ENCODE assay signal across 8 mouse cellular contexts in the genomic region with DNA sequence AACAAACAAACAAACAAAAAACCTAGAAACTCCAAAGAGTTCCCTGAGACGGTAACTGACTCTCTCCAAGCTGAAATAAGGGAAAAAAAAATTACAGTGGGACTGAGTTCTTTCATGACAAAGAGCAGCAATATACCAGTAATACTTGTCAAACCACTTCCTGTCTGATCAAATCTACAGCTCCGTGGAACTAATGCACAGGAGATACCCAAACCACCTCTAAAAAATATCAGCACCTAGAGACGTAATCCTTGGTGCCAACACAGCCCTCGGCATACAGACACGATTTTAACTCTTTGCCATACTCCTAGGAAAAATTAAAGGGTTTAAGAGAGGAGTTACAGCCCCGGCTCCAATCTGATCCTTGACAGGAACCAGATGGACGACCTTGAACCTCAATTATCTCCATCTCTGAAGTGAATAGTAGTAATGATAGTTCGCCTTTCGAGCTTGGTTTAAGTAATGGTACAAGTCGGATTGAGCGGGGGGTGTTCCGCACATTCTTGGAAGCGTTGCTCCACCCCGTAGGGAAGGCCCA. TPM values are rescaled to one million over a fixed set of nuclear protein-coding genes. Genes with fewer than 3 reads are reported as not detected.
DNase-seq lines count a peak whose midpoint lies in the region; ATAC-seq and TF ChIP-seq lines count a peak whose summit lies in the region.

No protein-coding gene starts in this region.

- 4% methylated on average over 14 of the region's 14 CpGs for WGBS in heart, embryonic 15.5 days
- WGBS in midbrain, embryonic 10.5 days = 13% methylated on average over 14 of the region's 14 CpGs

- H3K27ac ChIP-seq in heart, embryonic 15.5 days = peak overlapping the region; percentile 93
- H3K27ac ChIP-seq in ES-E14 (ENCODE audit: insufficient read depth, low read depth, low read length, poor library complexity, severe bottlenecking) = no peak overlapping the region
- peak overlapping the region; percentile 94 for H3K27ac ChIP-seq in midbrain, embryonic 10.5 days (replicated peaks)

- H3K9me3 ChIP-seq in heart, embryonic 15.5 days (replicated peaks) = no peaks in the 10 kb centered on the region
- H3K9me3 ChIP-seq in ES-E14 (ENCODE audit: control insufficient read depth, insufficient read depth, low read depth, low read length) = no peaks in the 10 kb centered on the region
- H3K9me3 ChIP-seq in midbrain, embryonic 10.5 days (replicated peaks) = no peaks in the 10 kb centered on the region

- H3K4me3 ChIP-seq in heart, embryonic 15.5 days = peak overlapping the region; percentile 64
- H3K4me3 ChIP-seq in ES-E14 (ENCODE audit: insufficient read depth in 1 of 2, low read depth in 1 of 2, low read length in 2 of 2, poor library complexity in 1 of 2, severe bottlenecking in 1 of 2) = peak overlapping the region; percentile 85
- H3K4me3 ChIP-seq in midbrain, embryonic 10.5 days = peak overlapping the region; percentile 86

- no peak for ATAC-seq in heart, embryonic 15.5 days (replicated peaks; ENCODE audit: insufficient number of reproducible peaks, insufficient read depth, low FRiP score, low read depth)
- ATAC-seq in hematopoietic stem cell, adult 5-6 weeks (replicated peaks in 1 of 2; ENCODE audit: insufficient read depth in 1 of 2, low FRiP score in 2 of 2, low TSS enrichment in 1 of 2, low read depth in 1 of 2, poor library complexity in 2 of 2, severe bottlenecking in 2 of 2) = peak; percentile 1; a peak in 1 of 4 replicates

- intact Hi-C loops in heart, postnatal 10 days (cut with DNase I) = no loop called here

- H3K9ac ChIP-seq in heart, embryonic 15.5 days = peak overlapping the region; percentile 78
- H3K9ac ChIP-seq in ES-E14 (ENCODE audit: insufficient read depth, low read depth, low read length, poor library complexity, severe bottlenecking) = peak overlapping the region; percentile 91; the same call in 1 of the 2 replicates

- no peaks in the 10 kb centered on the region for H3K27me3 ChIP-seq in heart, embryonic 15.5 days
- no peaks in the 10 kb centered on the region for H3K27me3 ChIP-seq in midbrain, embryonic 10.5 days (ENCODE audit: low read depth, poor library complexity, severe bottlenecking)

- in situ Hi-C loops in ES-E14 (cut with MboI; ENCODE audit: low sequenced_read_pairs in 2 of 2, unreplicated experiment in 2 of 2) = no loop called here

- H3K36me3 ChIP-seq in heart, embryonic 15.5 days = peaks cover 20% of the 10 kb centered on the region
- peaks cover 7% of the 10 kb centered on the region; the same call in 1 of the 2 replicates for H3K36me3 ChIP-seq in ES-E14 (ENCODE audit: control insufficient read depth, insufficient read depth, low read length, poor library complexity, severe bottlenecking)
- H3K36me3 ChIP-seq in midbrain, embryonic 10.5 days = peaks cover 26% of the 10 kb centered on the region

- peaks cover 19% of the 10 kb centered on the region for H3K4me1 ChIP-seq in heart, embryonic 15.5 days (replicated peaks)
- H3K4me1 ChIP-seq in ES-E14 (ENCODE audit: control insufficient read depth in 2 of 2, insufficient read depth in 2 of 2, low read length in 2 of 2, poor library complexity in 1 of 2) = 0 out of 4 replicates have a peak, but pooled peaks cover 0 to 2% of the 10 kb centered on the region in 2 experiments
- H3K4me1 ChIP-seq in midbrain, embryonic 10.5 days = peaks cover 15% of the 10 kb centered on the region

- no peak for DNase-seq in heart, postnatal 10 days
- DNase-seq in ES-E14 (ENCODE audit: low read depth, low spot score) = no peak
- no peak for DNase-seq in midbrain, embryonic 10.5 days (ENCODE audit: low spot score)
- no peak for DNase-seq in adrenal gland, postnatal 25 days
- DNase-seq in cerebellum, postnatal 25 days = no peak
- no peak for DNase-seq in B cell, adult 2 months

- H3K4me2 ChIP-seq in heart, embryonic 15.5 days = peak overlapping the region; percentile 67

TF ChIP-seq in ES-E14, 5 proteins besides CTCF, POLR2A, EP300 and RAD21:
- no peak for TF ChIP-seq CHD2 (IDR thresholded peaks at IDR 0.05; ENCODE audit: low read depth, low read length)
- no peak for TF ChIP-seq ZC3H11A (IDR thresholded peaks at IDR 0.05; ENCODE audit: borderline replicate concordance, low read depth, low read length)
- TF ChIP-seq MAFK (IDR thresholded peaks at IDR 0.05; ENCODE audit: insufficient read depth, low read depth, low read length) = no peak
- no peak for TF ChIP-seq ZNF384 (IDR thresholded peaks at IDR 0.05; ENCODE audit: low read depth, low read length)
- no peak for TF ChIP-seq HCFC1 (IDR thresholded peaks at IDR 0.05; ENCODE audit: borderline replicate concordance, insufficient read depth, low read length)
TF ChIP-seq in ES-E14: peak in this region for 0.

RNA-seq across cellular contexts. Expression of a gene that starts 11.4 kb away (rescaled TPM):
- polyA plus RNA-seq in heart, embryonic 15.5 days (2015; fragmentation: Nextera tagmentation; extraction: Ambion mirVana) = 1.1 and 1.2 TPM in 2 replicates
- total RNA-seq in heart, postnatal 10 days (2021) = 1 to 10 TPM; 1.0 to 1.6 TPM
- total RNA-seq in ES-E14 (2012; rRNA removed) = 1.2 and 1.8 TPM in 2 replicates
- total RNA-seq in hematopoietic stem cell, adult 5-6 weeks (2017) = 2.7 TPM in 1 of 2 replicates, not detected in the other
- 2.7 and 3.4 TPM in 2 replicates for polyA plus RNA-seq in midbrain, embryonic 10.5 days (2016; fragmentation: Nextera tagmentation; extraction: Ambion mirVana)
- 2.7 and 3.5 TPM in 2 replicates for total RNA-seq in adrenal gland, postnatal 25 days (2021)

RNA-seq across cellular contexts. Expression of a gene that starts 15.8 kb away (rescaled TPM):
- polyA plus RNA-seq in heart, embryonic 15.5 days (2015; fragmentation: Nextera tagmentation; extraction: Ambion mirVana) = 20.5 and 29.1 TPM in 2 replicates
- total RNA-seq in heart, postnatal 10 days (2021) = 10 to 100 TPM; 15.6 to 15.9 TPM
- total RNA-seq in ES-E14 (2012; rRNA removed) = 23.4 and 38.2 TPM in 2 replicates
- total RNA-seq in hematopoietic stem cell, adult 5-6 weeks (2017) = 12.1 and 22.6 TPM in 2 replicates
- polyA plus RNA-seq in midbrain, embryonic 10.5 days (2016; fragmentation: Nextera tagmentation; extraction: Ambion mirVana) = 36.2 and 42.9 TPM in 2 replicates
- 21.7 and 33.7 TPM in 2 replicates for total RNA-seq in adrenal gland, postnatal 25 days (2021)

RNA-seq across cellular contexts. Expression of a gene that starts 15.9 kb away (rescaled TPM):
- polyA plus RNA-seq in heart, embryonic 15.5 days (2015; fragmentation: Nextera tagmentation; extraction: Ambion mirVana) = 60.5 and 63.0 TPM in 2 replicates
- 10 to 100 TPM; 38.5 to 39.9 TPM for total RNA-seq in heart, postnatal 10 days (2021)
- 12.8 and 16.6 TPM in 2 replicates for total RNA-seq in ES-E14 (2012; rRNA removed)
- 12.9 and 13.3 TPM in 2 replicates for total RNA-seq in hematopoietic stem cell, adult 5-6 weeks (2017)
- polyA plus RNA-seq in midbrain, embryonic 10.5 days (2016; fragmentation: Nextera tagmentation; extraction: Ambion mirVana) = 76.4 and 83.5 TPM in 2 replicates
- 71.8 and 83.4 TPM in 2 replicates for total RNA-seq in adrenal gland, postnatal 25 days (2021)

RNA-seq across cellular contexts. Expression of a gene that starts 19.4 kb away (rescaled TPM):
- 0.18 TPM in 1 of 2 replicates, not detected in the other for polyA plus RNA-seq in heart, embryonic 15.5 days (2015; fragmentation: Nextera tagmentation; extraction: Ambion mirVana)
- under 1 TPM in 1 of 2 experiments, not detected in 1; 0.26 TPM for total RNA-seq in heart, postnatal 10 days (2021)
- total RNA-seq in ES-E14 (2012; rRNA removed) = 1.2 and 1.4 TPM in 2 replicates
- 1.2 TPM in 1 of 2 replicates, not detected in the other for total RNA-seq in hematopoietic stem cell, adult 5-6 weeks (2017)
- polyA plus RNA-seq in midbrain, embryonic 10.5 days (2016; fragmentation: Nextera tagmentation; extraction: Ambion mirVana) = 0.21 and 0.22 TPM in 2 replicates
- 0.85 and 0.95 TPM in 2 replicates for total RNA-seq in adrenal gland, postnatal 25 days (2021)

RNA-seq across cellular contexts. Expression of a gene that starts 24.6 kb away (rescaled TPM):
- polyA plus RNA-seq in heart, embryonic 15.5 days (2015; fragmentation: Nextera tagmentation; extraction: Ambion mirVana) = 15.2 and 18.8 TPM in 2 replicates
- 10 to 100 TPM; 11.6 to 12.9 TPM for total RNA-seq in heart, postnatal 10 days (2021)
- 24.2 and 32.8 TPM in 2 replicates for total RNA-seq in ES-E14 (2012; rRNA removed)
- total RNA-seq in hematopoietic stem cell, adult 5-6 weeks (2017) = 9.2 and 31.8 TPM in 2 replicates
- 40.2 and 40.9 TPM in 2 replicates for polyA plus RNA-seq in midbrain, embryonic 10.5 days (2016; fragmentation: Nextera tagmentation; extraction: Ambion mirVana)
- total RNA-seq in adrenal gland, postnatal 25 days (2021) = 29.7 and 37.3 TPM in 2 replicates
